Mouse (Mus musculus) kidney, adult 10 weeks (tissue): Measurements from ENCODE around the gene Lgmn. TPM values are rescaled to one million over a fixed set of nuclear protein-coding genes. Genes with fewer than 3 reads are reported as not detected.

ENCODE experiments used
- polyA plus RNA-seq: library from polyadenylated mRNA; stranded (reverse); fragments of 350-450 nt; fragmentation: Illumina TruSeq; extraction: RNeasy Lipid Tissue Mini Kit (QIAGEN cat#74804); gene quantifications from one replicate; pipeline ENCODE4 v1.2.3, GENCODE M21; 2014; ENCODE audit warnings: low read depth, low replicate concordance

The Lgmn gene
- 272 TPM for polyA plus RNA-seq

GRCm38 (mm10) chr12:102439632-102440023, at the start of gene Lgmn:
Gene Lgmn, minus strand, starts transcription at chr12:102439813.

GRCm38 (mm10) chr12:102468894-102469764, 29.5 kb upstream of the Lgmn start, which contains the start of gene Golga5:
Gene Golga5, plus strand, starts transcription at chr12:102469135.

Other genes starting within 250 kb of the Lgmn start
- 0.73 TPM for gene Rin3, start 156.8 kb downstream of the Lgmn start, polyA plus RNA-seq
- gene Golga5, start 29.3 kb upstream of the Lgmn start, polyA plus RNA-seq, result 36.0 TPM
- not detected for gene Chga, start 115.2 kb upstream of the Lgmn start, polyA plus RNA-seq